Mouse (Mus musculus) cortical plate, adult 2 months (tissue): ENCODE results near the gene Wdr25.

Experiments
- CTCF ChIP-seq: fragments of 200-500 bp; IDR thresholded peaks from 2 replicates; pipeline ENCODE4 v1.5.1; 2011; ENCODE audit warnings: mild to moderate bottlenecking, control low read depth, low read length; ENCODE audit not compliant: insufficient read depth; ENCODE audit errors: extremely low read depth
- POLR2A ChIP-seq: fragments of 200-500 bp; IDR thresholded peaks from 2 replicates; pipeline ENCODE4 v1.6.1; 2011; ENCODE audit warnings: mild to moderate bottlenecking, low read length, control low read depth; ENCODE audit not compliant: insufficient read depth; ENCODE audit errors: extremely low read depth

DNA sequence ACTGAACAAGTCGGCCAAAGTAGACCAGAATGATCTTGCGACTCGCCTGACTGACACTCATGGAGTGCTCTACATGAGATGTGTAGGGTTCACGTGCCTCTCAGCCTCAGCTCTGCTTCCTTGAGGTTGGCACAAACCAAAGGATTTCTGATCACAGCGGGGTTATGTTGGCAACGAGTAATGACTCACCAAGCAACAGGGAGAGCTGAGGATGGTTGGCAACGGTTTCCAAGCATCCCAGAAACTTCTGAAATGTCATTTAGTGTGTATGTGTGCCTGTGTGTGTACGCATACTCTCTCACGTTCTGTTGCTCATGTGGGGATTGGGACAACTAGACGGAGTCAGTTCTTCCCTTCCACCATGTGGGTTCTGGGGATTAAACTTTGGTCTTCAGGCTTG lies 74.6 kb downstream of the Wdr25 start:
- no peak for TF ChIP-seq POLR2A
- TF ChIP-seq CTCF, result no peak
